Mouse (Mus musculus): Measurements from ENCODE around the gene Csnk1d.

The Csnk1d gene

DNA sequence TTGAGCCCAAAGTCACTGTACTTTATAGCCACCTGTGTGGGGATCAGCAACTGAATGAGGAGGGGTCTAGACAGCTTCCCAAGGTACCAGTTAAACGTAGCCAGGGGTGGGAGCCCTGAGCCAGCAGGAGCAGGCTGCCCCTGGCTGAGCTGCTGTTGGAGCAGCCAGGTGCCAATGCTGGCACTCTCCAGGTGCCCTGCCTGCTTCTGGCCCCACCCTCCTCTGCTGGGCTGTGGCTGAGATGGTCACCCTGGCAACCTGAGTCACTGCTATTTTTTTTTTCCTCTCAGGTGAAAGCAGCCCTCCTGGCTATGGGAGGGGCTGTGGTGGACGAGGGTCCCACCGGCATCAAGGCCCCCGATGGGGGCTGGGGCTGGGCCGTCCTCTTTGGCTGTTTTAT is 36.2 kb downstream of the Csnk1d start:
- DNase-seq (ENCODE audit: extremely low spot score, low spot score): no peak

DNA sequence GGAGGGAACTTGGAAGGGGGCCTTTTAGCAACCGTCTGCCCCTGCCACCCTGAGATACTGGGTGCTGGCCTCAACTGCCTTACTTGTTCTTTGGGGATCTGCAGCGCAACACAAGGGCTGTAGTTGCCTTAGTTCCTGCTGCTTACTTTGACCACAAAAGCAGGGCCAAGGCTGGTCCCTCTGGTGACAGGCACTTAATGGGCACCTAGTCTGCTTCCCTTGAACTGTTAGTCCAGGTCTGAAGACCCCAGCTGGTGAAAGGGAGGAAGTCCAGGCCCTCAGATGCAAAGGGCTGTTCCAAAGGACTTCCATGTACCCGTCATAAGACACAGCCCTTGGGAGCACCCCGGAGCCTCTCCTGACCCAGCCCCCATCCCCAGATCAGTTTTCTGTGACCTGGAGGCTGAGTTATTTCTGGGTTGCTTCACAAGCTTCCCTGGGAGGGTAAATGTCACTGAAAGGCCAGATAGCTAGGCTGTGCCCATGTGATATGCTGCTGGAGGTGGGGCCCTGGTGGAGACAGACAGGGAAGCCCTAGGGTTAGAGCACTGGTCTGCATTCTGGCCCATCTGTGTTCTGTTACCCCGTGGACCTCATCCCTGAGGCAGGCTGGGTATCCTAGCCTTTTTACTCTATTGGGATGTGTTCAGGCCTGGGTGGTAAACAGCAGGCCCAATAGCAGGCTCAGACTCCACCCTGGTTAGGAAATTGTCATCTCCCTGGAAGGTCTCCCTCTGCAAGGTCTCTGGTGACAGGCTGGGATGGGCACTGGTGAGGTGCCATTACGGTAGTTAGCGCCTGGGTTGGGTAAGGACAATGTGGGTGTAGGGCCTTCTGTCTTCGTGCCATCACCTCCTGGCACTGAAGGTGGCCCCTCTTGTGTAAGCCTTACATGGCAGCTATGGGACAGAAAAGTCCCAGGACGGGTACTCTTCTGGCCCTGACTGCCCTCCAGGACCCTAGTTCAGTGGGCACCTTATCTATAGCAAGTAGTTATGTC is 39.1 kb downstream of the Csnk1d start:
- no peak for DNase-seq (ENCODE audit: extremely low spot score, low spot score)

DNA sequence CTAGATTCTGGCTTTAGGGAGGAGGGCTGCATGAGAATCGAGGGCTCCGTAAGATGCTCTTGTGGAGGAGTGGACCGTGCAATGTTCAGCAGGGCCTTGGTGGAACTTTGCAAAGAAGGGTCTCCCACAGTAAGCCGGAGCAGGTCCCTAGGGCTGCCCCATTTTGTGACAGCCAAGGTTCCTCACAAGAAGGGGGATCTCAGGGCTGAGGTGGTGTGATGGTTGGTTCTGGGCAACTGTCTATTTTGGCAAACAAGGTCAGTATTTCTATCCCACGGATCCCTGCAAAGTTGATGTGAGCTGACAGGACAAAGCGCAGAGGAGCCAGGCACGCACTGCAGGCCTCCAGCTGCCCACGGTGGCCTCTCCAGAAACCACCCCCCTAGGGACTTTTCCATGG is 39.9 kb downstream of the Csnk1d start:
- no peak for DNase-seq (ENCODE audit: extremely low spot score, low spot score)

DNA sequence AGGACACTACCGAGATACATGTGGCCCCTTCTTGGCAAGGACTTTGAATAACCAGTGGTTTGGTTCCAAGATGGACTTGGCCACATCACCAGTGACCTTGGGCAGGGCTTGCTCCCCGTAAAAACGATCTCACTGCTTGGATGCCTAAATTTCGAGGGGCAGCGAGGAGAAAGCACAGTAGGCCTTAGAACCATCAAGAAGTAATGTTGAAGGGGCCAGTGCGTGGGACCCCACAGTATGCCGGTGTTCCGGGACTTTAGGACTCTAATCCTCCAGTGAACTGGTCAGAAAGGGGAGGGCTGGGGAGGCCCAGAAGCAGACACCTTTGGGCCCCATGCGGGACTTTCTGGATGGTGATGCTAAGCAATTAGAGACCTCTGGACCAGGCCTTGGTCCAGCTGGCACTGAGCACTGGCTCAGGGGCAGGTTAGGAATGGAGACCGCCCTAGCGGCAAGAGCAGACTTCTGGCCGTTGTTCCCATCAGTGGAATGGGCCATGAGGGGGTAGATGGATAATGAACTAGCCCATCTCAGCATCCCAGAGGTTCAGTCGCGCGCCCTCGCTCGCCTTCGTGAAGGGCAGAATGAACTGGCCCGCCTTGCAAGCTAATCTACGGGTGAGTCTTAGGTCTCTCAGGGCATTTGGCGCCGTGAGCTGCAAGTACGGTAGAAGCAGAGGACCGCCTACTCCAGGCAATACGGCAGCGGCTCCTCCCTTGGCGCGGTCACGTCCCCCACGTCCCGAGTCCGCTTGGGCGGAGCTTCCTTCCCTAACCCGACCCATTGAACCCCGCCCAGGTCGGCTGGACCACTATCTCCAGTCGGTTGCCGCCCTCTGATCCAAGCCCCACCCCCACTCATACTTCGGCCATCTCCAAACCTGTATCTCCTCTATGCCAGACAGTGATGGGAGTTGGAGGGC is 40.6 kb downstream of the Csnk1d start:
- DNase-seq (ENCODE audit: extremely low spot score, low spot score): peak; percentile 95

DNA sequence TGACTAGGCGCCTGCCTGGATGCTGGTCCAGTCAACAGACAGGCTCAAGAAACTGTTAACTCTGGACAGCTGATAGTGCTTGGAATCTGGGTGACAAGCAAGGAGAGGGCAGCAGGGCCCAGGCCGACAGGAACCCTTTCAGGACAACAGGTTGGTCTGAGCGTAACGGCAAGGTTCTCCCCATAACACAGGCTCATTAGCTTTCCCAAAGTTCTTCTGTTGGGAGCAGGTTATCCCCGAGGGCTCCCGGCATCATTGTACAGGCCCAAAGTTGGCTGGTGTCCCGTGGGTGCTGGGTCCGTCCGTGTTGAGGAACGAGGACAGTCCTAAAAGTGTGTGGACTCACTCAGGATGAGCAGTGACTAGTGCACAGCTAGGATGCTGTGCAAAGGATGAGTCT is 41.3 kb downstream of the Csnk1d start:
- DNase-seq (ENCODE audit: extremely low spot score, low spot score): no peak

DNA sequence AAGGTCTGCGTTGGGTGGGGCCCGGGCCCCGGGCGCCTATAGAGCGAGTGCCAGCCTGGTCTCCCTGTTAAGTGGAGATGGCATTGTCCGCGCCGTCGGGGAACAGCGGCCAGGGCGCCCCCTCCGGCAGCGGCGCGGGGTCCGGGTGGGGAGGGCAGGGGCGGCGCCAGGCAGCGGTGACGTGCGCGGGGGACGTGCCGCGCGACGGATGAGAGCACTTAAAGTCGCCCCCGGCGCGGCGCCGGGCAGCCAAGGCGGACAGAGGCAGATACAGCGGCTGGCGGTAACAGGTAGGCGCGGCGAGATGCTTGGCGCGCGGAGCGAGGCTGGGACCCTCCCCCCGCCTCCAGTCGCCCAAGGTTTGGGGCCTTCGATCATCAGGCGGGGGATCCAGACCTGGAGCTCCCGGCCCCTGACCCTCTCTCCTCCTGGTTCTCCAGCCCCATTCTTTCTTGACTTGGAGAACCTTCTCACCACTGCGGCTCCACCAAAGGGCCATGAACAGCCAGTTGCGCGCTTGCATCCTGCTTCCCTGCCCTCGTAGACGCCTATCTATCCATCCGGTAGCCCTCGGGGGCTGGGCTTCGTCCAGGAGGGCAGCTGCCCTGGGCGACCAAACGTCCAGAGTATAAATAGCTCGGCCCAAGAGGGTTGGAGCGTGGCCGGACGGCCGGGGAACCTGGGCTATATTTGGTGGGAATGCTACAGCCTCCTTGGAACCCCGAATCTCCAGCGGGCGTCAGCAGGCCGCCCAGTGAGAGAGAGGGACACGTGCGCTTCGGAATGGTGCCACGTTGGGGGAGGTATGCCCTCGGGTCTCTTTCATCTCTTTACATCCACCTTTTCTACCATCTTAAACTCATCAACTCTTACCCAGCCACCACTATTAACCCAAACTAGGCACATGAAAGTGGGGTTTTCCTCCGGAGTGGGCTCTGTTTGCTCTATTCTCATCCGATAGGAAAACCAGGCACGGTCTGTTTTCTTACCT is 42.0 kb downstream of the Csnk1d start:
- DNase-seq (ENCODE audit: extremely low spot score, low spot score): peak; percentile 72

DNA sequence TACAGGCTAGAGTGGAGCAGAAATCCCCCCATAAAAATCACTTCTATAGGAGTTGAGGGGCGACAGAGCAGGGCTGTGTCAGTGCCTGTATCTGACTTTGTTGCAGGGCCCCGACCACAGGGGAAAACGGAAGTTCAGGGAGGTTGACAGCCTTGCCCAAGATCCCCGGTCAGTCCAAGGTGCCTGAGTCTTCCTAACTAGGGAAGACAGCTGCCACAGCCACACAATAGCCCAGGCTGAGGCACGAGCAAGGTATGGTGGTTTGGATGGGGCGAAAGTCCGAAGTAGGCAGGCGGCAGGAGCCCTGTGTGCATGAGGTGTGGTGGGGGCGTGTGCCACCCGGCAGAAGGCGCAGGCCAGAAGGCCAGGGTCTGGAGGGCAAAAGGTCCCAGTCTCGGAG is 42.8 kb downstream of the Csnk1d start, which contains the start of gene Slc16a3:
Slc16a3 (plus strand) TSS at position 153 of the 400 bp plus-strand sequence.
- no peak for DNase-seq (ENCODE audit: extremely low spot score, low spot score)

DNA sequence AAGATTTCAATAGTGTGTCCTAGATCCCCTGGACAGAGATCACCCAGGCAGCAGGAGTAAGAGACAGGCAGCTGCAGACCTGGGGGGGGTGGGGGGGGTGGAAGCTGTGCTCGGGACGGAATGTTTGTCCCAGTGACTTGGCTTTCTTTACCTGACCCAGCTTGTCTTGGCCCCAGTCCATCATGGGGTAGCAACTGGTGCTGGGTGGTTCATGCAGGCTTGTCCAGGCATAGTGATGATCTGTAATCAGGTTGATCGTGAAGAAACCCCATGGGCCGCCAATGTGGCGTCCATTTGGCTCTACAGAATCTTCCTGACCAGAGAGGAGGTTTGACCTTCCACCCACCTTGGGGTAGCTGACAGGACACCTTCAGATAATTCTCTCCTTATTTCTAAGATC is 45.2 kb downstream of the Csnk1d start:
- no peak for DNase-seq (ENCODE audit: extremely low spot score, low spot score)

DNA sequence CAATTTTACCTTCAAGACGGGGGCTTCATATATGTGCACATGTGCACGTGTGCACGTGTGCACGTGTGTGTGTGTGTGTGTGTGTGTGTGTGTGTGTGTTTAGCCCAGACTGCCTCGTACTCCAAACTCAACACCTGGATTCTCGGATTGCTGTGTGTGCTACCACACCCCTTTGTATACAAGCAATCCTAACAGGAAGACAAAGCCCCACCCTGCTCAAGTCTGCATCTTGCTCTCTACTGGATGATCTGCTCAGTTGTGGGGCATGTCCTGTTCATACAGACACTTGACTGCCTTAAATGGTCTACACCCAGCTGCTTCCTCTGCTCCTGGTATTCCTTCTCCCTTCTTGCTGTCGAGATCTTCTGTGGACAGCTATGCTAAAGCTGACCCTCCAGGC is 45.9 kb downstream of the Csnk1d start:
- no peak for DNase-seq (ENCODE audit: extremely low spot score, low spot score)

DNA sequence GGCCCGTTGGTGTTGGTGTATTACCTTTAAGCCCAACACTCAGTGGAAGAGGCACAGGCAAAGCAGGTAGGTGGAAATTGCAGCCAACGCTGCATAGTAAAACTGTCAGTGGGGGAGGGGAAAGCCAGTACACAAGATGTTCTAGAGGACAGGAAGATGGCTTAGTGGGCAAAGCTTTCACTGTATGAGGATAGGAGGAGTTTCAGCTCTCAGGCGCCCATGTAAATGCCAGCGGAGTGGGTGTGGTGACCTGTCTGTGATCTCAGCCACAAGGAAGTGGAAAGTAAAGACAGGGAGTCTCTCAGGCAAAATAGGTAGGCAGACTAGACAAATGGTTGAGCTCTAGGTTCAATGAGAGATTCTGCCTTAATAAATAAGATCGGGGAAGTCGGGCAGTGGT is 50.2 kb downstream of the Csnk1d start:
- DNase-seq (ENCODE audit: extremely low spot score, low spot score): no peak

DNA sequence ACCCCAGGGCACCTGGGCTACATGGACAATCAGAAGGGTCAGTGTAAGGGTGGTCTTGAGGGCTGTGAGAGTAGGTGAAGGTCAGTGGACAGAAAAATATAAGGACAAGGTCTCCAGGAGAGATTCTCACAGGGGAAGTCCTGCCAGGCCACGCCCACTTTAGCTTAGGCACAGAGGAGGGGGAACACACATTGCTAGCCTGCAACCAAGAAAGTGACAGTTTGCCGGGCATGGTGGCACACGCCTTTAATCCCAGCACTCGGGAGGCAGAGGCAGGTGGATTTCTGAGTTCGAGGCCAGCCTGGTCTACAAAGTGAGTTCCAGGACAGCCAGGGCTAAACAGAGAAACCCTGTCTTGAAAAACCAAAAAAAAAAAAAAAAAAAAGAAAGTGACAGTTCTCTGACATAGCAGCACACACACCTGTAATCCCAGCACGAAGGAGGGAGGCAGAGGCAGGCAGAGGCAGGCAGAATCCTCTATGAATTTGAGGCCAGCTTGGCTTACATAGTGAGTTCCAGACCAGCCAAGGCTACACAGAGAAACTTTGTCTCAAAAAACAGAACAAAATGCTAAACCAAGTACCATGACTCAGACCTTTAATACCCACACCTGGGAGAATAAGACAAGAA is 51.3 kb downstream of the Csnk1d start:
- no peak for DNase-seq (ENCODE audit: extremely low spot score, low spot score)

DNA sequence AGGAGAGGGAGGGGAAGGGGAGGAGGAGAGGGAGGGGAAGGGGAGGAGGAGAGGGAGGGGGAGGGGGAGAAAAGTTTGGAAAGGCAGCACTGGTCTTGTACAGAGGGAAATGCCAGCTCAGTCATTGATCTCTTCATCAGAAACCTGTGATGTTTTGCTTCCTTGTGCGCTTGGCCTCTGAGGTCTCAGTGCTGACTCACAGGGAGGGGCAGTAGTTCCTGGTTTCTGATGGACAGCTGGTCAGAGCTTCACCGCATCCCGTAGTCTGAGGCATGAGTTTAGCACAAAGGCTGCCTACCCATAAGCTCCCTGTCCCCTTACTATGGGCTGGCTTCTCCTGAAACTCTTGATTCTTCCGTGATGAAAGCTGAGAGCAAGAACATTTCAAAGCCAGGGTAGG is 52.3 kb downstream of the Csnk1d start:
- DNase-seq (ENCODE audit: extremely low spot score, low spot score): no peak

DNA sequence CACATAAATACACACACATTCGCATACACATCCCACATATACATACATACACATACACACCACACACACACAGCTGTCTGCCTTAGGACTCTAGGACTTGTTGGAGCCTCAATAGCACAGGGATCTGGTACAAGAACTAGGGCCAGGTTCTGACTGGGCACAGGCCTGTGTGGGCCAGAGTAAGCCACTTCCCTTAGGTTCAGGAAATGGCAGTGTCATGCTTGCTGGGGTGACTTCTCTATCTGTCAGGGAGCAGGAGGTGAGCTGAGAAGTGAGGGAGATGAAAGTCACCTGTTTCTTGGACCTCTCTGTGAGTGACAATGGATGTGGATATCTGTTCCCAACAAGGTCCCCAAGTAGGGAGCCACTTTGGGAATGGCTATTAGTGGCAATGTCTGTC is 53.2 kb downstream of the Csnk1d start:
- DNase-seq (ENCODE audit: extremely low spot score, low spot score): no peak

DNA sequence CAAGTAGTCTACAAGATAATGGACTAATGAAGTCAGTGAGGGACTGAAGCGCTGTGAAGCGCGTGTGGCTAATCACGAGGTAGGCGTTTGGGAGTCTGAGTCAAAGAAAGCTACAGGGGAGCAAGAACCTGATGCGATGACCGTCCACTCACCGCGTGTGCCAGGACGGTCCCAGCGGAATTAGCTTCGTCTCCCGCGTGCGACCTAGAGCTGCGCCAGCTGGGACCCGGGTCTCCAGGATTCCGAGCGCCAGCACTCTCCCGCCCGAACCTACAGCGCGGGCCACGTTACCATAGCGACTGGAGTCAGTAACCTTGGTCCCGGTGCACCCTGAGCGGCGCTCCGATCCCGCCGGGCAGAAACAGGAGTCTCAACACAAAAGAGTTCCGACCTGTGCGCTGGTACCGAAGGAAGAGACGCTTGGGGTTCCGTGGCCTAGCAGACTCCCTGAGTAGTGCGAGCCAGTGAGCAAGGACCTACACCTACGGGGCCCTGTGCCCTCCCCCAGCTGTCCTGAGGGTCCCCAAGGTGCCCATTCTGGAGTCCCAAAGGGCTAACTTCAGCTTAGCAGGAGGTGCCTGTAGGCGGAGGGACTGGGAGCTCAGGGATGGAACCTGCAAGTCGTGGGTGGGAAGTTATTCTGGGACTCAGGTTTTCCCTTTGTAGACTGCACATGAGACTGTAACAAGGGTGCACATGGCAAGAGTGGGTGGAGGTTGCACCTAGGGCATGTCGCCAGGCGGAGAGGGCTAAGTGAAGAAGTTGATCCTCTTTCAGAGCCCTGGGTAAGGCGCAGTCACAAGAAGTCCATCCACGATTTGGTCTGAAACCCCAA is 58.3 kb downstream of the Csnk1d start, which contains the start of gene Ccdc57:
Ccdc57 (minus strand) TSS at position 309 of the 835 bp plus-strand sequence.
- peak; percentile 94 for DNase-seq (ENCODE audit: extremely low spot score, low spot score)

DNA sequence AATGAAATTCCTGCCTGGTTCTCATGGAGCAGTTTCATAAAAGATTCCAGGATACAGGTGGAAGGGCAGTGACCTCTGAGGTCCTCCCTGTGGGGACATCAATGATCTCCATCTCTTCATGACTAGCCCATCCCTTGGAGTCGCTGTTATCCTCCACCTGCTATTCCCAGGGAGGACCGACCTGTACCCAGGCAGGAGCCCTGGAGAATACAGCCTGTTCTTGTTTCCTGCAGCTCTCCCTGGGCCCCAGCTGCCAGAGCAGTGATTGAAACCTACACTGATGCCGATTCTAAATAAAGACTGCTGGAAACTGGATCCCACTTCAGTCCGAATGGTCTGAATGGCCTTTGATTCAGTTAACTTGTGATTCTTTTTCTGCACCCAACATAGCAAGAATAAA is 59.7 kb downstream of the Csnk1d start:
- no peak for DNase-seq (ENCODE audit: extremely low spot score, low spot score)

DNA sequence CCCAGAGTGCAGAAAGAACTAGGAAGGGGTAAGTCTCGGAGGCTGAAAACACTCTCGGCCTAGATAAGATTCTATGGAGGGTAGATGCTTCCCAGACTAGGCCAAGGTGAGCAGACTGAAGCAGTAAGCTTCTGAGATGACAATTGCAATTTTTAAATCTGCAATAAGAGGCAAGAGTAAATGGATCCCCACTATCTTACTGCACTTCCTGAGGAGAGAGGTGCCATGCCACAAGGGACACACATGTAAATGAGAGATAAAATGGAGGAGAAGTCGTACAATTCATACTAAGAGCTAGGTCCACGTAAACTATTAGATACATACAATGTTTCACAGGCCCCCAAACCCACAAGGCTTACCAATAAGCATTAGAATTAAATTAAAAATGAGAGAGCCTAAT is 62.7 kb downstream of the Csnk1d start:
- no peak for DNase-seq (ENCODE audit: extremely low spot score, low spot score)

DNA sequence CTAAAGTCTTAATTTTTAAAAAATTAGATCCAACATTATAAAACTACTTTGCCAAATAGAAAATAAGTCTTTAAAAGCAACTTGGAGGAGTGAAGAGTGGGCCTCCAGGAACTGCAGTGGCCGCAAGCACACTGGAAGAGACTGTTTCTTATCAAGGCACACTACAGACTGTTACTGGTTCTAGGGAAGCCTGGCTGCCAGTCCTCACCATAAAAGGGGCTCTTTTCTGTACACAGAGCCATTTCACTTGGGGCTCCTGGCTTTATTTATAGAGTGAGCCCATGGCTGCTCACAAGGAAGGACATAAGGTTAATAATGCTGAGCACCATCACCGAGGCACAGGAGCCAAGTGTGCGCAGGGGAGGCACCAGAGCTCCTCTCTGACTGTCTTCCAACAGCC is 68.6 kb downstream of the Csnk1d start:
- DNase-seq (ENCODE audit: extremely low spot score, low spot score): no peak

DNA sequence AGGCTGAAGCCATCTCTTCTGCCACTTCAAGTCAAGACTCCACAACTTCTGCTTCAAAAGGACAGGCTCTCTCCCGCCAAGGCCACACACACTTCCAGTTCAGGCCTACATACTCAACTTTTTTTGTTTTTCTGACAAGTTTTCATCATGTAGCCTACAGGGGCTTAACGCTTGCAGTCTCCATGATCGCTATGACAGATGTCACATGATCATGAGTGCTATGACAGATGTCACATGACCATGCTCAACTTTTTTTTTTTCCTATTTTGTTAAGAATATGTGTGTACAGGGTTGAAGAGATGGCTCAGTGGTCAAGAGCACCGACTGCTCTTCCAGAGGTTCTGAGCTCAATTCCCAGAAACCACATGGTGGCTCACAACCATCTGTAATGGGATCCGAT is 73.4 kb downstream of the Csnk1d start:
- no peak for DNase-seq (ENCODE audit: extremely low spot score, low spot score)

DNA sequence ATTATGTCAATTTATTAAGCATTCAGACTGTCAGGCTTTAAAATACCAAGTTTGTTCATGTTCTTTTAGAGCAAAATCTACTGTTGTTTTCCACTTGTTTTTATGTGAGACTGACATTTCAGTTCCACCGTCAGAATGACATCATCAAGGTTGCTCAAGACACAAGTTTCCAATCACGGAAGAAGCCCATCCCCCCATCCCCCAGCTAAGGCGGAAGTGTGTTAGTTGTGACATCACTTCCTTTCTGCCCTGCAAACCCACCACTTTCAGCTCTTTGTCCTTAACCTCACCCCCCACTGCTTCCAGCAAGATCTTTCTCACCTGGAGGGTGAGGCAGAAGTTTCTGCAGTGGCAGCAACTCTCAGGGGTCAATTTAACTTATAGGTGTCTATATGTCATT is 74.7 kb downstream of the Csnk1d start:
- no peak for DNase-seq (ENCODE audit: extremely low spot score, low spot score)

All from neural tube, embryonic 10.5 days (tissue).